Mouse (Mus musculus) heart, postnatal 0 days (tissue): ENCODE measurements around the gene Exog.

ENCODE experiments used
- CTCF ChIP-seq: IDR thresholded peaks from 2 replicates; pipeline ENCODE4 v1.5.1; 2016; ENCODE audit warnings: antibody characterized with exemption, control low read depth, low read depth
- EP300 ChIP-seq: IDR thresholded peaks from 2 replicates; pipeline ENCODE4 v1.6.1; 2016; ENCODE audit warnings: antibody characterized with exemption, low read depth

GRCm38 (mm10) chr9:119445737-119446136, 994 bp downstream of the Exog start:
- TF ChIP-seq CTCF = no peak
- no peak for TF ChIP-seq EP300
